ENCODE assay signal across 8 mouse cellular contexts in genomic region chr7:99332774-99333480, GRCm38 (mm10). TPM values are rescaled to one million over a fixed set of nuclear protein-coding genes. Genes with fewer than 3 reads are reported as not detected.
DNase-seq lines count a peak whose midpoint lies in the region; ATAC-seq lines count a peak whose summit lies in the region.

No protein-coding gene starts in this region.

- H3K27me3 ChIP-seq in liver, embryonic 12.5 days (replicated peaks) = peaks cover 10% of the 10 kb centered on the region

- peak; percentile 78 for DNase-seq in liver
- DNase-seq in embryo, embryonic 11.5 days (ENCODE audit: low read depth, low spot score) = peak; percentile 82
- peak; percentile 97 for DNase-seq in heart, adult 11 months
- peak; percentile 72 for DNase-seq in kidney, adult 11 months
- peak; percentile 88 for DNase-seq in left cerebral cortex, postnatal 4 days
- DNase-seq in naive thymus-derived CD4-positive, alpha-beta T cell, adult 2 months (ENCODE audit: low read depth) = peak; percentile 77
- DNase-seq in spleen, postnatal 4 days (ENCODE audit: low spot score in 2 of 2) = peak; percentile 62 to 86

- H3K36me3 ChIP-seq in liver, embryonic 12.5 days = no peaks in the 10 kb centered on the region

- WGBS in liver, embryonic 12.5 days (ENCODE audit: insufficient replicate concordance) = 35% methylated on average over 12 of the region's 12 CpGs

- no peak for ATAC-seq in liver, embryonic 12.5 days

- intact Hi-C loops in left cerebral cortex, postnatal 4 days (cut with DNase I) = loop anchor here (5.0 kb wide), 1 partner anchor 34 kb away; no protein-coding TSS in a partner anchor

- no peak overlapping the region for H3K9ac ChIP-seq in liver, embryonic 12.5 days

- no peak overlapping the region for H3K27ac ChIP-seq in liver, embryonic 12.5 days

- no peak overlapping the region for H3K4me3 ChIP-seq in liver, embryonic 12.5 days

- H3K4me2 ChIP-seq in liver, embryonic 12.5 days = no peak overlapping the region

- no peaks in the 10 kb centered on the region for H3K4me1 ChIP-seq in liver, embryonic 12.5 days

- no peaks in the 10 kb centered on the region for H3K9me3 ChIP-seq in liver, embryonic 12.5 days (replicated peaks)

RNA-seq across cellular contexts. Expression of gene Serpinh1, which starts 20.1 kb away (rescaled TPM):
- 249 and 251 TPM in 2 replicates for polyA plus RNA-seq in liver, embryonic 12.5 days (2016; fragmentation: Nextera tagmentation; extraction: Ambion mirVana)
- 10 to 100 TPM; 63.7 to 65.6 TPM for total RNA-seq in left cerebral cortex, postnatal 4 days (2021)

RNA-seq across cellular contexts. Expression of gene Gdpd5, which starts 48.3 kb away (rescaled TPM):
- polyA plus RNA-seq in liver, embryonic 12.5 days (2016; fragmentation: Nextera tagmentation; extraction: Ambion mirVana) = 2.6 and 3.1 TPM in 2 replicates
- total RNA-seq in left cerebral cortex, postnatal 4 days (2021) = 10 to 100 TPM; 54.4 to 63.0 TPM
